Mouse (Mus musculus) heart, embryonic 14.5 days (tissue): ENCODE measurements at regions not wholly inside any gene's neighbourhood (a gene's known extent, or its start where the extent isn't known, plus 50 kb on each side); places are given as distances from the start of the nearest gene placed in this dataset.
A peak's percentile ranks its signal among the peaks of the same experiment; 100 is the strongest.

Experiments
- ATAC-seq: fragments of 200-750 bp; cut with Nextera tagmentation; 2 replicates; pipeline ENCODE4 v1.8.0; 2017; ENCODE audit warnings: low read depth, moderate TSS enrichment; ENCODE audit not compliant: insufficient number of reproducible peaks, insufficient read depth, low FRiP score
- H3K27ac ChIP-seq, 2 experiments: fragments of 200-500 bp in 1 of 2; fragments of 300-500 bp in 1 of 2; sonication (generic) in 1 of 2; replicated peaks in 1 of 2; 2 replicates each; pipeline ENCODE4 v1.5.1; 2012 to 2014; ENCODE audit warnings: low read depth in 2 of 2, low read length in 2 of 2, control low read depth in 1 of 2, mild to moderate bottlenecking in 1 of 2, mixed read lengths in 1 of 2; ENCODE audit not compliant: control insufficient read depth in 1 of 2, insufficient read depth in 1 of 2
- H3K27me3 ChIP-seq: fragments of 300-500 bp; sonication (generic); 2 replicates; pipeline ENCODE4 v1.6.1; 2014; ENCODE audit warnings: mild to moderate bottlenecking, low read length, control low read depth; ENCODE audit not compliant: control insufficient read depth, insufficient read depth
- H3K36me3 ChIP-seq: fragments of 300-500 bp; sonication (generic); 2 replicates; pipeline ENCODE4 v1.6.1; 2014; ENCODE audit warnings: mild to moderate bottlenecking, control low read depth, low read length, mixed read lengths; ENCODE audit not compliant: control insufficient read depth, insufficient read depth
- H3K4me1 ChIP-seq, 2 experiments: fragments of 200-500 bp in 1 of 2; fragments of 300-500 bp in 1 of 2; sonication (generic) in 1 of 2; 2 replicates each; pipeline ENCODE4 v1.6.1; 2012 to 2014; ENCODE audit warnings: low read length in 2 of 2, control low read depth in 1 of 2, mixed read lengths in 1 of 2; ENCODE audit not compliant: control insufficient read depth in 2 of 2, insufficient read depth in 2 of 2
- H3K4me2 ChIP-seq: fragments of 300-500 bp; sonication (generic); 2 replicates; pipeline ENCODE4 v1.6.1; 2014; ENCODE audit warnings: mild to moderate bottlenecking, low read length
- H3K4me3 ChIP-seq, 2 experiments: fragments of 200-500 bp in 1 of 2; fragments of 300-500 bp in 1 of 2; sonication (generic) in 1 of 2; 2 replicates each; pipeline ENCODE4 v1.5.1; 2012 to 2014; ENCODE audit warnings: low read length in 2 of 2, mild to moderate bottlenecking in 2 of 2, control low read depth in 1 of 2, low read depth in 1 of 2, moderate library complexity in 1 of 2; ENCODE audit not compliant: control insufficient read depth in 1 of 2, insufficient read depth in 1 of 2
- H3K9ac ChIP-seq: fragments of 300-500 bp; sonication (generic); 2 replicates; pipeline ENCODE4 v1.6.1; 2014; ENCODE audit warnings: mild to moderate bottlenecking, low read length
- H3K9me3 ChIP-seq: fragments of 300-500 bp; sonication (generic); 2 replicates; pipeline ENCODE4 v1.6.1; 2016; ENCODE audit warnings: low read length, control low read depth; ENCODE audit not compliant: control insufficient read depth
- WGBS: fragments of 180-500 bp; shearing (Covaris S2); extraction: QIAGEN DNeasy Blood & Tissue Kit; methylation state at CpG from one replicate; pipeline ENCODE4 v1.1.7; 2014; 5-methylcytosine and 5-hydroxymethylcytosine counted together

DNA sequence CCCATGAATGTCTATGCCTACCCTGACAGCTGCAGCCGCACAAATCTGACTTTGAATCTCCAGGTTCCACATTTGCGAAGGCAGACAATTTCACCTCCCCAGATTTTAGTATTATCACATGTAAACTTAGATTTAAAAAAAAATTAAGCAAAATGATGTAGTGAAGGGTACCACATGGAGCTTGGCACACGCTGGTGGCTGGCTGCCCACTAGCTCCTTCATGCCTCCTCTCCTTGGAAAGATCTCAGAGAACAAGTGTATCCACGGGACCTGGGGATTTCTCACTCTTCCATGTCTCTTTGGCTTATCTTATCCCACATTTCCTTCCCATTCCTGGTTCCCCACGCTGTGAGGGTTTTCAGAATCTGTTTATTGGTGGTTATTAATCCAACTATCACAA is 496.5 kb downstream of the Sox2 start:
- ATAC-seq: no peak
- no peaks in the 10 kb centered on the region for H3K27me3 ChIP-seq
- no peak overlapping the region for H3K9ac ChIP-seq
- WGBS: 76% methylated on average over 5 of the region's 5 CpGs
- H3K27ac ChIP-seq: no peak overlapping the region
- H3K4me1 ChIP-seq: peaks cover 0 to 3% of the 10 kb centered on the region in 2 experiments; a peak in 2 of 4 replicates
- H3K4me3 ChIP-seq: no peak overlapping the region
- H3K9me3 ChIP-seq: no peaks in the 10 kb centered on the region
- no peaks in the 10 kb centered on the region for H3K36me3 ChIP-seq
- no peak overlapping the region for H3K4me2 ChIP-seq

DNA sequence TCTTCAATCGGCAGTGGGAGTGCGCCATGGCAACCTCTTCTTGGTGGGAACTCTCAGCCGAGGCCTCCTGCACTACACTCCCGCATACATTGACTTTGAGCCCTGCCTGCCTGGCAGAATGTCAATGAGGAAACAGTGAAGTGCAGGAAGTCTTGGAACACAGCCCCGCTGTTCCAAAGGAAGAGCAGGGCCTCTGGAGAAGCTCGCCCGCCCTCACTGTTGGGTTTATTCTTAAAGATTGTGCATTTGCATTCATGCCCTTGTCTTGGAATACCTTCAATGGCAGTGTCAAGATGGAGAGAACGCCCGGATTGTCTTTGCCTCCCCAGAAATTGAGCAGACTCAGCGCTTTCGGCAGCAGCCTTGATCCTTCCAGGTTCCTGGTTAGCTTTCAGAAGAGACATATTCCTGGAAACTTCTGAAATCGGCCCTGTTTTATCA is 499.1 kb downstream of the Sox2 start:
- Histone ChIP-seq H3K27ac (peak overlapping the region; percentile 36 to 53; a peak in 3 of 4 replicates), H3K4me3 (no peak overlapping the region), H3K4me1 (peaks cover 0 to 3% of the 10 kb centered on the region in 2 experiments; a peak in 2 of 4 replicates), H3K36me3 (no peaks in the 10 kb centered on the region), H3K9me3 (no peaks in the 10 kb centered on the region), H3K9ac (no peak overlapping the region), H3K27me3 (no peaks in the 10 kb centered on the region), H3K4me2 (peak overlapping the region; percentile 14; the same call in 1 of the 2 replicates)
- ATAC-seq: no peak
- 47% methylated on average over 12 of the region's 12 CpGs for WGBS

DNA sequence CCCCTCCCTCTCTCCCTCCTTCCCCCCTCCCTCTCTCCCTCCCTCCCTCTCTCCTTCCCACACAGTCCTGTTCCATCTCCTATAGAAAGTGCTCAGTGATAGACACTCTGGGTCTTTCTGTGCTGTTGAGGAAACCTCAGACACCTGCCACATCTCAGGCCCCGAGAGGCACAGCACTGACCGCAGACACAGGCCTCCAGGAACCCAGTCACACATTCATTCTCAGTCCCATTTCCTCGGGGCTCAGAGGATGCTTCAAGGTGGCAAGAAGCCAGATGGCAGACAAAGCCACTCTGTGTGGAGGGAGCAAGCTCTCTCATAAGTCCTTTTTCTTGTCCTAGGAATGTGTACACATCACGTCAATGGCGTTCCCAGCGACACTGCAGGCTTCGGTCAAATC is 502.0 kb downstream of the Sox2 start:
- H3K9me3 ChIP-seq: no peaks in the 10 kb centered on the region
- WGBS: 80% methylated on average over 7 of the region's 7 CpGs
- H3K4me3 ChIP-seq: no peak overlapping the region
- no peak overlapping the region for H3K27ac ChIP-seq
- H3K4me2 ChIP-seq: no peak overlapping the region
- peaks cover 0 to 3% of the 10 kb centered on the region in 2 experiments; a peak in 2 of 4 replicates for H3K4me1 ChIP-seq
- H3K36me3 ChIP-seq: no peaks in the 10 kb centered on the region
- H3K9ac ChIP-seq: no peak overlapping the region
- ATAC-seq: no peak
- no peaks in the 10 kb centered on the region for H3K27me3 ChIP-seq

DNA sequence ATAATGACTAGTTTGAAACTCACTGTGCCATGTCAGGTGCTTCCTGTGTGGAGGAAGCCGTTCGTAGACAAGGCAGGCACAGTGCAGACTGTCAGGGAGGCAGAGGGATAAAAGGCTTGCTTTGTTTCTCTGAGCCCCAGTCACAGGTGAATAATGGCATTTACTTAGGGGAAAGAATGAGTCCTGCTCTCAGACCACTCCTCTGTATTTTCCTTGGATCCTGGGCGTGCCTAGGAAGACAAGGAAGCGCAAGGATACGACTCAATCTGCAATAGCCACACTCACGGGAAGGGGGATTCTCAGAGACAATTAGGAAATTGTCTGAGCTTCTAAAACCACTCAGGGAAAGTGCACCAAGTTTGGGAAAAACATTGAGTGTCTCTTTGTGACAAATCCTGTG is 504.1 kb downstream of the Sox2 start:
- ATAC-seq: no peak
- no peaks in the 10 kb centered on the region for H3K36me3 ChIP-seq
- H3K9me3 ChIP-seq: no peaks in the 10 kb centered on the region
- H3K9ac ChIP-seq: no peak overlapping the region
- H3K4me3 ChIP-seq: no peak overlapping the region
- peaks cover 0 to 2% of the 10 kb centered on the region in 2 experiments; a peak in 2 of 4 replicates for H3K4me1 ChIP-seq
- WGBS: 73% methylated on average over 6 of the region's 6 CpGs
- no peak overlapping the region for H3K4me2 ChIP-seq
- no peak overlapping the region for H3K27ac ChIP-seq
- H3K27me3 ChIP-seq: no peaks in the 10 kb centered on the region

DNA sequence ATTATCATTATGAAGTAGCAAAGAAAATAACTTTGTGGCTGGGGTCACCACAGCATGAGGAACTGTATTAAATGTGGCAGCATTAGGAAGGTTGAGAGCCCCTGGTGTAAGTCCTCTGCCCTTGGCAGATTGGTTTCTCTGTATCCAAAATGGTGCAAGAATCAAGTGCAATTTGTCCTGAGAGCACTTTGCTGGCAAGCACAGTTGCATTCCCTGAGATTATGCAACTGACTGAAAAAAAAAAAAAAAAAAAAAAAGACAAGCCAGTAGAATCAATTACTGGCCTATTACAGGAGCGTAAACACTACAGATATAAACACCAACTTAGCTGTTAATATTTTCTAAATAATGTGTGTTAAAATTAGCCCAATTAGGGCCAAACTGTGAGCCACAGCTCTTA is 518.5 kb downstream of the Sox2 start:
- Histone ChIP-seq H3K36me3 (no peaks in the 10 kb centered on the region), H3K4me2 (no peak overlapping the region), H3K27ac (no peak overlapping the region), H3K27me3 (no peaks in the 10 kb centered on the region), H3K9ac (no peak overlapping the region), H3K9me3 (no peaks in the 10 kb centered on the region), H3K4me3 (no peak overlapping the region), H3K4me1 (no peaks in the 10 kb centered on the region)
- ATAC-seq: no peak
- WGBS: 95% methylated on average over 1 of the region's 1 CpGs

DNA sequence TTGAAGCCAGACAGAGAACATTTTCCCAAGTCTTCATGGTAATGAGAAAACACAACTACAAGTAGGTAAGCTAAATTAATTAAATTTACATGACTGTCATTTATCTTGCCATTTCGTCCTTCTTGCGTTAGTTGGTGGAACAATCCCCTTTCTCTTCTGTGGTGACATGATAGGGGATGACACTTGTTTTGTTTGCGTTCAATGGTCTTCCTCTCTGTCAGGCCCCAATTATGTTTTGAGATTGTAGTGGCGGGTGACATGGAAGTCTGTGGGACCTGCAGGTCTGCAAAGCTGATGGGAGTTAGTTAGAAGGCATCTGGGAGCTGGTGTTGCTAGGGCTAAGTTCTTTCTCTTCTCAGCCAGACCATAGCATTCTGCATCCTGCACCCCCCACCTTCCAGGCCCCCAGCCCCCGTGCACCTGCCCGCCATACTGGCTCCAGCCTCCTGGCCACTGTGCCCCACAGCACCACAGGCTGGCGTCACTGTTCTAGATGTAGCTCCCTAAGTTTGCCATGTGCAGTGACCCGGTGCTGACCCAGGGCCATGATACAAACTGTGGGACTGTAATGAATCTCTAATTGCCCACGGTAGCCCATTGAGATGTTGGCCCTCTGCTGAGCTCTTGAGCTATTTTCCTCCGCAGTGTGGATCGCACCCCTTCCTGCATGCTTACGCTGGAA is 528.7 kb downstream of the Sox2 start:
- Histone ChIP-seq H3K36me3 (no peaks in the 10 kb centered on the region), H3K4me2 (no peak overlapping the region), H3K4me1 (no peaks in the 10 kb centered on the region), H3K4me3 (no peak overlapping the region), H3K9ac (no peak overlapping the region), H3K27me3 (no peaks in the 10 kb centered on the region), H3K27ac (no peak overlapping the region), H3K9me3 (no peaks in the 10 kb centered on the region)
- no peak for ATAC-seq
- 84% methylated on average over 12 of the region's 12 CpGs for WGBS

DNA sequence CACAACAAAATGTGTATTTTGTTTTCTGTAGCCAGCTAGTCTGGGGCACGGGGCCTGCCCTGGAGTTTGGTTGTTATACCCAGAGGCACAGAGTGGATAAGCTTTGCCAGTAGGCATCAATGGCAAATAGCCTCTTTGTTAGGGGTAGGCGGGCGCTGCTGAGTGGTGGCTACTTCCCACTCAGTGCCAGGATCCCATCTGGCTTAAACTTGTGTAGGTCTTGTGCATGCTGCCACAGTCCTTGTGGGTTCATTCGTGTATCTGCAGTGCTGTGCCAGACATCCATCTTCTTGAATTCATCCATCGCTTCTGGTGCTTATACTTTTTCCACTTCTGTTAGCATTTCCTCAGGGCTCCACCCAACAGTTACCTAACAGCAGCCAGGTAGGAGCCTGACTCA is 545.4 kb upstream of the Atp11b start:
- H3K9me3 ChIP-seq: no peaks in the 10 kb centered on the region
- no peak overlapping the region for H3K27ac ChIP-seq
- H3K36me3 ChIP-seq: no peaks in the 10 kb centered on the region
- H3K9ac ChIP-seq: no peak overlapping the region
- H3K4me3 ChIP-seq: no peak overlapping the region
- no peak for ATAC-seq
- no peaks in the 10 kb centered on the region for H3K4me1 ChIP-seq
- 87% methylated on average over 5 of the region's 5 CpGs for WGBS
- H3K4me2 ChIP-seq: no peak overlapping the region
- no peaks in the 10 kb centered on the region for H3K27me3 ChIP-seq

DNA sequence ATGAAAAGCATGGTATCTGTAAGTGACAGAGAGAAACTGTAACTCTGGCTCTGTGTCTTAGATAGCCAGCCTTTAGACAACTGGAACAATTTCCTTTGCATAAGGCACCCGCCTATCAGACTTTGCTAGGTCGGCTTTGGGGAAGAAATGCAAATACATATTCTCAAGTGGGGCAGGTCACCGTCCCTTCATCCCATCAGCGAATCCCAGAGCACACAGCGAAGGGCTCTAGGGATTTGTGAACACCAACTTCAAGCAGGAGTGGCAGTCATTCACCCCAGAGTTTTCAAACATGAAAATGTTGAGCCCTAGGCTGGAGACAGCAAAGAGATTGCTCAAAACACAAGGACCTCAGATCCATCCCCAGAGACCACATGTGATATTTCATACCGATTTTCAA is 534.5 kb upstream of the Atp11b start:
- WGBS: 78% methylated on average over 6 of the region's 6 CpGs
- Histone ChIP-seq H3K4me3 (no peak overlapping the region), H3K27ac (no peak overlapping the region), H3K36me3 (no peaks in the 10 kb centered on the region), H3K9me3 (no peaks in the 10 kb centered on the region), H3K27me3 (no peaks in the 10 kb centered on the region), H3K9ac (no peak overlapping the region), H3K4me2 (no peak overlapping the region), H3K4me1 (no peaks in the 10 kb centered on the region)
- no peak for ATAC-seq
